ENCODE assay signal across 9 mouse cellular contexts in genomic region chr19:3980309-3980708, GRCm38 (mm10). TPM values are rescaled to one million over a fixed set of nuclear protein-coding genes. Genes with fewer than 3 reads are reported as not detected.
DNase-seq lines count a peak whose midpoint lies in the region; ATAC-seq and TF ChIP-seq lines count a peak whose summit lies in the region.
"Had no signal": no experiment of that assay in that cellular context is flagged by ENCODE, and none has a peak within 500 bp of the region (broad histone marks: within the 10 kb centered on the region; RNA-seq: fewer than 3 reads in every experiment).

No protein-coding gene starts in this region.

- intact Hi-C loops in heart, postnatal 36 days (cut with DNase I): loop anchor here (1.0 to 5.0 kb wide), 3 partner anchors 34 to 258 kb away; no protein-coding TSS in a partner anchor

- TF ChIP-seq RAD21 in CH12.LX (IDR thresholded peaks at IDR 0.05; ENCODE audit: low read depth, low read length): peak; percentile 93

- no peak overlapping the region for H3K4me2 ChIP-seq in CH12.LX (ENCODE audit: insufficient read depth, low read depth, poor library complexity, severe bottlenecking)
- no peak overlapping the region for H3K4me2 ChIP-seq in liver, embryonic 15.5 days
- no peak overlapping the region for H3K4me2 ChIP-seq in neural tube, embryonic 12.5 days (replicated peaks)
- no peak overlapping the region for H3K4me2 ChIP-seq in stomach, embryonic 16.5 days (ENCODE audit: low read depth, low read length)

- no peaks in the 10 kb centered on the region for H3K79me2 ChIP-seq in CH12.LX (replicated peaks; ENCODE audit: control insufficient read depth, extremely low read depth, insufficient read depth, poor library complexity, severe bottlenecking)

- H3K4me1 ChIP-seq in CH12.LX (ENCODE audit: control insufficient read depth in 1 of 2, insufficient read depth in 2 of 2): peaks cover 6 to 21% of the 10 kb centered on the region in 2 experiments
- H3K4me1 ChIP-seq in liver, embryonic 15.5 days (replicated peaks): peaks cover 5% of the 10 kb centered on the region
- H3K4me1 ChIP-seq in neural tube, embryonic 12.5 days: peaks cover 17% of the 10 kb centered on the region
- 0 out of 2 replicates have a peak, but pooled peaks cover 2% of the 10 kb centered on the region for H3K4me1 ChIP-seq in stomach, embryonic 16.5 days (ENCODE audit: control insufficient read depth, insufficient read depth, low read length)

- H3K9me3 ChIP-seq in CH12.LX (replicated peaks; ENCODE audit: low read length): no peaks in the 10 kb centered on the region
- H3K9me3 ChIP-seq in liver, embryonic 15.5 days (replicated peaks): no peaks in the 10 kb centered on the region
- H3K9me3 ChIP-seq in neural tube, embryonic 12.5 days: no peaks in the 10 kb centered on the region
- H3K9me3 ChIP-seq in stomach, embryonic 16.5 days (replicated peaks; ENCODE audit: control insufficient read depth, low read length): no peaks in the 10 kb centered on the region

- in situ Hi-C loops in CH12.LX (cut with MboI; ENCODE audit: low pct_ligation_motif_present, low pct_unique_long_range_greater_than_20kb, low sequenced_read_pairs): no loop called here

- peak; percentile 86 to 96 for TF ChIP-seq CTCF in CH12.LX (conservative IDR thresholded peaks at IDR 0.05 in 1 of 2, IDR thresholded peaks at IDR 0.05 in 1 of 2; ENCODE audit: low read depth in 2 of 2, low read length in 2 of 2)

- DNase-seq in CH12.LX (ENCODE audit: extremely low read depth): peak; percentile 89
- DNase-seq in brain, adult 2 months (ENCODE audit: low read depth, low spot score): peak; percentile 92
- peak; percentile 77 to 79 for DNase-seq in heart, postnatal 36 days
- peak; percentile 75 for DNase-seq in large intestine, adult 2 months (ENCODE audit: low read depth, low spot score)

- no peak for TF ChIP-seq EP300 in CH12.LX (IDR thresholded peaks at IDR 0.05; ENCODE audit: low read length)

- ATAC-seq in erythroid progenitor cell, adult 5-6 weeks (replicated peaks; ENCODE audit: low FRiP score, poor library complexity, severe bottlenecking): peak; percentile 65; the same call in 1 of the 2 replicates
- peak; percentile 30; the same call in 1 of the 2 replicates for ATAC-seq in liver, embryonic 15.5 days (ENCODE audit: insufficient read depth)
- peak; percentile 57; the same call in 1 of the 2 replicates for ATAC-seq in neural tube, embryonic 12.5 days (ENCODE audit: low FRiP score, low read depth)
- peak; percentile 74 for ATAC-seq in stomach, embryonic 16.5 days (ENCODE audit: insufficient read depth, low FRiP score)

- no peaks in the 10 kb centered on the region for H3K36me3 ChIP-seq in CH12.LX (replicated peaks in 1 of 2; ENCODE audit: control insufficient read depth in 1 of 2, insufficient read depth in 1 of 2, low read length in 1 of 2)
- H3K36me3 ChIP-seq in liver, embryonic 15.5 days (replicated peaks): no peaks in the 10 kb centered on the region
- no peaks in the 10 kb centered on the region for H3K36me3 ChIP-seq in neural tube, embryonic 12.5 days
- H3K36me3 ChIP-seq in stomach, embryonic 16.5 days (ENCODE audit: control insufficient read depth, insufficient read depth, low read length): no peaks in the 10 kb centered on the region

- peaks cover 31% of the 10 kb centered on the region for H3K27me3 ChIP-seq in CH12.LX (replicated peaks)
- 0 out of 2 replicates have a peak, but pooled peaks cover 7% of the 10 kb centered on the region for H3K27me3 ChIP-seq in liver, embryonic 15.5 days
- H3K27me3 ChIP-seq in neural tube, embryonic 12.5 days (replicated peaks): no peaks in the 10 kb centered on the region
- no peaks in the 10 kb centered on the region for H3K27me3 ChIP-seq in stomach, embryonic 16.5 days (ENCODE audit: control insufficient read depth, insufficient read depth, low read length)

- TF ChIP-seq POLR2A in CH12.LX (IDR thresholded peaks at IDR 0.05; ENCODE audit: low read depth, low read length): no peak

- no peak overlapping the region for H3K27ac ChIP-seq in CH12.LX (ENCODE audit: insufficient read depth, low read depth)
- H3K27ac ChIP-seq in liver, embryonic 15.5 days (replicated peaks): no peak overlapping the region
- no peak overlapping the region for H3K27ac ChIP-seq in neural tube, embryonic 12.5 days
- H3K27ac ChIP-seq in stomach, embryonic 16.5 days (ENCODE audit: low read length): no peak overlapping the region

- dilution Hi-C loops in CH12.LX (cut with MboI; ENCODE audit: extremely low pct_ligation_motif_present, extremely low pct_unique_long_range_greater_than_20kb, low sequenced_read_pairs): no loop called here

- 4% methylated on average over 4 of the region's 4 CpGs for whole genome bisulfite sequencing in large intestine, adult 2 months
- 15% methylated on average over 4 of the region's 4 CpGs for WGBS in liver, embryonic 15.5 days (ENCODE audit: insufficient replicate concordance)
- WGBS in neural tube, embryonic 12.5 days: 16% methylated on average over 4 of the region's 4 CpGs
- 11% methylated on average over 4 of the region's 4 CpGs for WGBS in stomach, embryonic 16.5 days

- no peak overlapping the region for H3K9ac ChIP-seq in CH12.LX (ENCODE audit: insufficient read depth, low read depth)
- no peak overlapping the region for H3K9ac ChIP-seq in liver, embryonic 15.5 days
- H3K9ac ChIP-seq in neural tube, embryonic 12.5 days: no peak overlapping the region
- H3K9ac ChIP-seq in stomach, embryonic 16.5 days (ENCODE audit: low read length): no peak overlapping the region; the same call in 1 of the 2 replicates

- no peak overlapping the region for H3K4me3 ChIP-seq in CH12.LX (replicated peaks in 1 of 3; ENCODE audit: low read depth in 2 of 3, low read length in 2 of 3, poor library complexity in 1 of 3)
- H3K4me3 ChIP-seq in liver, embryonic 15.5 days (replicated peaks): no peak overlapping the region
- no peak overlapping the region for H3K4me3 ChIP-seq in neural tube, embryonic 12.5 days
- no peak overlapping the region for H3K4me3 ChIP-seq in stomach, embryonic 16.5 days (replicated peaks; ENCODE audit: low read length)

RNA-seq across cellular contexts. Expression of gene Acy3, which starts 6.1 kb away (rescaled TPM):
- total RNA-seq in CH12.LX (2012; rRNA removed) (0.25 TPM in 1 of 2 replicates, not detected in the other), CH12.LX (2014; rRNA removed) (not detected in 2 replicates)
- polyA plus RNA-seq in CH12.LX (2012; ENCODE audit: insufficient read length, low read depth): 0.29 and 0.83 TPM in 2 replicates
- not detected in 2 replicates for total RNA-seq in erythroid progenitor cell, adult 5-6 weeks (2015; ENCODE audit: low replicate concordance)
- not detected in 2 replicates for total RNA-seq in erythroid progenitor cell, adult 5-6 weeks (2017; ENCODE audit: low replicate concordance)
- 10 to 100 TPM; 22.8 to 24.4 TPM for total RNA-seq in heart, postnatal 36 days (2021)
- 42.5 and 88.2 TPM in 2 replicates for polyA plus RNA-seq in large intestine, adult 2 months (2012; rRNA removed)
- 10.8 and 11.1 TPM in 2 replicates for polyA plus RNA-seq in liver, embryonic 15.5 days (2015; fragmentation: Nextera tagmentation; extraction: Ambion mirVana)
- polyA plus RNA-seq in neural tube, embryonic 12.5 days (2016; fragmentation: Nextera tagmentation; extraction: Ambion mirVana): 2.8 and 3.2 TPM in 2 replicates
- polyA plus RNA-seq in stomach, embryonic 16.5 days (2015; fragmentation: Nextera tagmentation; extraction: Ambion mirVana): 7.8 and 10.2 TPM in 2 replicates

RNA-seq across cellular contexts. Expression of gene Aldh3b2, which starts 8.2 kb away (rescaled TPM):
- total RNA-seq in CH12.LX (2012; rRNA removed): not detected in 2 replicates
- total RNA-seq in CH12.LX (2014; rRNA removed): not detected in 2 replicates
- polyA plus RNA-seq in CH12.LX (2012; ENCODE audit: insufficient read length, low read depth): not detected in 2 replicates
- total RNA-seq in erythroid progenitor cell, adult 5-6 weeks (2015; ENCODE audit: low replicate concordance): 1.3 and 6.5 TPM in 2 replicates
- total RNA-seq in erythroid progenitor cell, adult 5-6 weeks (2017; ENCODE audit: low replicate concordance): 1.1 and 2.4 TPM in 2 replicates
- under 1 TPM in 1 of 2 experiments, not detected in 1; 0.39 TPM for total RNA-seq in heart, postnatal 36 days (2021)
- polyA plus RNA-seq in large intestine, adult 2 months (2012; rRNA removed): 1.3 and 2.0 TPM in 2 replicates
- polyA plus RNA-seq in liver, embryonic 15.5 days (2015; fragmentation: Nextera tagmentation; extraction: Ambion mirVana): 0.18 and 0.32 TPM in 2 replicates
- 0.65 and 0.68 TPM in 2 replicates for polyA plus RNA-seq in neural tube, embryonic 12.5 days (2016; fragmentation: Nextera tagmentation; extraction: Ambion mirVana)
- 44.0 and 68.7 TPM in 2 replicates for polyA plus RNA-seq in stomach, embryonic 16.5 days (2015; fragmentation: Nextera tagmentation; extraction: Ambion mirVana)

RNA-seq across cellular contexts. Expression of gene Tbx10, which starts 12.2 kb away (rescaled TPM):
- total RNA-seq in CH12.LX (2012; rRNA removed): not detected in 2 replicates
- total RNA-seq in CH12.LX (2014; rRNA removed): not detected in 2 replicates
- polyA plus RNA-seq in CH12.LX (2012; ENCODE audit: insufficient read length, low read depth): not detected in 2 replicates
- total RNA-seq in erythroid progenitor cell, adult 5-6 weeks (2015; ENCODE audit: low replicate concordance): not detected in 2 replicates
- total RNA-seq in erythroid progenitor cell, adult 5-6 weeks (2017; ENCODE audit: low replicate concordance): not detected in 2 replicates
- total RNA-seq in heart, postnatal 36 days (2021): not detected
- polyA plus RNA-seq in large intestine, adult 2 months (2012; rRNA removed): not detected in 2 replicates
- 0.21 and 0.33 TPM in 2 replicates for polyA plus RNA-seq in liver, embryonic 15.5 days (2015; fragmentation: Nextera tagmentation; extraction: Ambion mirVana)
- not detected in 2 replicates for polyA plus RNA-seq in neural tube, embryonic 12.5 days (2016; fragmentation: Nextera tagmentation; extraction: Ambion mirVana)
- 0.17 TPM in 1 of 2 replicates, not detected in the other for polyA plus RNA-seq in stomach, embryonic 16.5 days (2015; fragmentation: Nextera tagmentation; extraction: Ambion mirVana)
- polyA plus RNA-seq: gonadal fat pad, adult 2 months had no signal

RNA-seq across cellular contexts. Expression of gene Nudt8, which starts 20.1 kb away (rescaled TPM):
- total RNA-seq in CH12.LX (2012; rRNA removed) (31.4 and 36.3 TPM in 2 replicates), CH12.LX (2014; rRNA removed) (31.7 and 40.2 TPM in 2 replicates)
- polyA plus RNA-seq in CH12.LX (2012; ENCODE audit: insufficient read length, low read depth): 24.7 and 28.2 TPM in 2 replicates
- not detected in 2 replicates for total RNA-seq in erythroid progenitor cell, adult 5-6 weeks (2015; ENCODE audit: low replicate concordance)
- total RNA-seq in erythroid progenitor cell, adult 5-6 weeks (2017; ENCODE audit: low replicate concordance): 1.4 TPM in 1 of 2 replicates, not detected in the other
- total RNA-seq in heart, postnatal 36 days (2021): 100 to 1,000 TPM; 126 to 140 TPM
- polyA plus RNA-seq in large intestine, adult 2 months (2012; rRNA removed): 7.7 and 10.5 TPM in 2 replicates
- 13.3 and 13.8 TPM in 2 replicates for polyA plus RNA-seq in liver, embryonic 15.5 days (2015; fragmentation: Nextera tagmentation; extraction: Ambion mirVana)
- polyA plus RNA-seq in neural tube, embryonic 12.5 days (2016; fragmentation: Nextera tagmentation; extraction: Ambion mirVana): 20.6 and 22.8 TPM in 2 replicates
- polyA plus RNA-seq in stomach, embryonic 16.5 days (2015; fragmentation: Nextera tagmentation; extraction: Ambion mirVana): 30.5 and 31.3 TPM in 2 replicates

RNA-seq across cellular contexts. Expression of gene Gm49405, which starts 20.1 kb away (rescaled TPM):
- 2.0 and 2.1 TPM in 2 replicates for total RNA-seq in CH12.LX (2012; rRNA removed)
- 0.99 and 1.1 TPM in 2 replicates for total RNA-seq in CH12.LX (2014; rRNA removed)
- 2.7 and 3.3 TPM in 2 replicates for polyA plus RNA-seq in CH12.LX (2012; ENCODE audit: insufficient read length, low read depth)
- not detected in 2 replicates for total RNA-seq in erythroid progenitor cell, adult 5-6 weeks (2015; ENCODE audit: low replicate concordance)
- 0.90 TPM in 1 of 2 replicates, not detected in the other for total RNA-seq in erythroid progenitor cell, adult 5-6 weeks (2017; ENCODE audit: low replicate concordance)
- total RNA-seq in heart, postnatal 36 days (2021): 1 to 10 TPM; 1.3 to 1.4 TPM
- 1.0 and 2.2 TPM in 2 replicates for polyA plus RNA-seq in large intestine, adult 2 months (2012; rRNA removed)
- 0.45 and 0.48 TPM in 2 replicates for polyA plus RNA-seq in liver, embryonic 15.5 days (2015; fragmentation: Nextera tagmentation; extraction: Ambion mirVana)
- polyA plus RNA-seq in neural tube, embryonic 12.5 days (2016; fragmentation: Nextera tagmentation; extraction: Ambion mirVana): 4.3 TPM in 2 replicates
- 2.8 and 3.4 TPM in 2 replicates for polyA plus RNA-seq in stomach, embryonic 16.5 days (2015; fragmentation: Nextera tagmentation; extraction: Ambion mirVana)

Comparison
In these comparisons a context has a peak if more than half of its experiments do, and no peak if none do; other contexts are left out.
1. RNA of gene Aldh3b2, which starts 8.2 kb away (polyA plus RNA-seq): 44.0 to 68.7 TPM in stomach, embryonic 16.5 days; 1.3 to 2.0 TPM in large intestine, adult 2 months, 0.65 to 0.68 TPM in neural tube, embryonic 12.5 days, 0.18 to 0.32 TPM in liver, embryonic 15.5 days and not detected in CH12.LX; every median in the first group is over 10 times any median in the second.
2. Peak in every context shown above with its lines, with median percentiles within 50 percentile points of each other: DNase-seq and ATAC-seq.